Mouse (Mus musculus): ENCODE results near the gene Amn1.
"Not testable (repeated sequence)": the region's sequence is repeated elsewhere in the genome, so short reads cannot be mapped to it uniquely, and the experiment has no call there.

Amn1 gene

DNA sequence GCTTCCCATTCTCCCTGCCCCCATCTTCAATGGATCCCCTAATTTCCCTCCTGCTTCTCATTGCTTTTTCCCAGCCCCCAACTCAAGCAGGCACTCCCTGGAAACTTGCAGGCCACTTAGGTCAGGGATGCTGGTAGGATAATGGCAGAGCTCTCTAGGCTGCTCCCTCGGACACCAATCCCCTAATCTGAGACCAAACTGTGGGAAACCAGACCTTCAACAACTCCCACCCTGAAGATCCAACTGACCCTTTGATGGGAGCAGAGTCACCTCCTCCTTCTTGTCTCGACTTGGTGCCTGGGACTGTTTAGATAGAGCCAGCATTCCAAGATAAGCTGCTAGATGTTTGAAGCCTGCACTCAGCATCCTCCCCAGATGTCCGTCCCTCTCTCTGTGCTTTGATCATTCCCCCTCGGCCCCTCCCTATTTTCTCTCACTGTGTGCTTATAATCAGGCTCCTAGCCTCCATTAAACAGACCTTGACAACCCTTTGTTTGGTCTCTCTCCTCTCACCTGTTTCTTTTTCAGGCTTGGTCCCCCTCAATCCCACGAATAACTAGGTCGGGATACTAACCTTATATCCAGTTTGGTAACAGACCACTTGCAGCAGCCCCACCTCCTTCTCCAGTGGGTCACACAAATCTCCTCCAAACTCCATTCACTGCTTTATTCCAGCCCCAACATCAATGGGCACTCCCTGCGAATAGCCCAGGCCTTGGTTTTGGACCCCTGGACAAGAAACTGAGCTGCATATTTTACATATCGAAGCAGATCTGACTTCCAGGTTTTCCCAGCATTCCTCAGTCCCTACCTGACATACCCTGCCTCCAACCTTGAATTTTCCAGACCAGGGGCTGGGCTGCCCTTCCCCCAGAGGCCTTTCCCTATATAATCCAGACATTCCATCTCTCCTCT lies 34.1 kb downstream of the Amn1 start:
- no peak for DNase-seq

- DNase-seq: no peak
Observed at GRCm38 (mm10) chr6:149153473-149154115, 34.9 kb downstream of the Amn1 start.

DNA sequence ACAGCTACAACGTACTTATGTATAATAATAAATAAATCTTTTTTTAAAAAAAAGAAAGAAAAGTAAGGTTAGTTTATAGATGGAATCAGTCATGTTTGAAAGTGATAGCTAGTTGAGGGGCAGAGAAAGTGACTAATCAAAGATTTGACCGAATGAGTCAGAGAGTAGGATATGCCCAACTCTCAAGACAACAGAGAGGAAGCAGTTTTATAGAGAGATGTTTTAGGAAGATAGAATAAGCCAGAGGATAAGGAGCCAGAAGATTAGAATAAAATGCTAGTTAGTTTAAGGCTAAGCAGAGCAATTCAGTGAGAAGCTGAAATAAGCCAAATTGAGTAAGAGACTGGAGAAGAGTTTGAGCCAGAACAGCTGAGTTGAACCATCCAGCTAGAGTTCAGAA lies 36.4 kb downstream of the Amn1 start:
- DNase-seq: no peak

DNA sequence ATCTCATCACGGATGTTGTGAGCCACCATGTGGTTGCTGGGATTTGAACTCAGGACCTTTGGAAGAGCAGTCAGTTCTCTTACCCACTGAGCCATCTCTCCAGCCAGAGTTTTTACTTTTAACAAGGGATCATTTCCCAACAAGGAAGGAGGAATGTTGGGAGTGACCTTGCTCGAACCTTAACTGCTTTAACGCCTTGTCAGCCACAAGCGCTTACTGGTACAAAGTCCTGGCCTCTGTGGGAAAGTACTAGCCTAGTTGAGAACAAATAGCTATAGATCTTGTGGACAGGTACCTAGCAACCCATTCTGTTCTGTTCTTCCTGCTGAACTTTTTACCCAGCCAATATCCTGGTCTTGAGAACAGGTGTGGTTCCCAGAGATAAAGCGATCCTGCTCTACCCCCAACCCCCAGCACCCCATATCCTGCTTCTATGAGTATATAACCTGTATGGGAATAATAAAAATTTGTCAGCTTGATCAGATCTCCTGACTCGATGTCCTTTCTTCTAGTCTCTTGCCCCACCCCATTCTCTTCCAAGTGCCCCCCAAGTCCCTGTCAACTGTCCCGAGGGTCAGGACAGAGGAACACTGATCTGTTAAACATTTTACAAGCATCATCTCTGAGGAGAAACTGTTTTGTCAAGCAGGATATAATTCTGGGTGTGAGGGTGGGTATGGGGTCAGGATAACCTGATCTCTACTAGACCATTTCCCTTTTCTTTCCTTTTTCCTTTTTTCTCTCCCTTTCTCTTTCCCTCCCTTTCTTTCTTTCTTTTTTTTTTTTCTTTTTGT lies 39.9 kb downstream of the Amn1 start:
- DNase-seq: peak; percentile 62 to 76

DNA sequence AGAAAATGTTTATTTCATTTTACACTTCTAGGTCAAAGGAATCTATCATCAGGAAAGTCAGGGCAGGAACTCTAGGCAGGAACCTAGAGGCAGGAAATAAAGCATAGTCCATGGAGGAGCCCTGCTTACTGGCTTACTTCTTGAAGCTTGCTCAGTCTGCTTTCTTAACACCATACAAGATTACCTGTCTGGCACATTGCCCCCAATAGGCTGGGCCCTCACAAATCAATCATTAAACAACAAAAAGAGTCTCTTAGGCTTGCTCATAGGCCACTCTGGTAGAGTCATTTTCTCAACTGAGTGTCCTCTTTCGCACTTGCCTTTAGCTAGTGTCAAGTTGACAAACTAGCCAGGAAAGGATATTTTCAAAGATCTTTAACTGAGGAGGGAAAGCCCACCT lies 43.4 kb downstream of the Amn1 start:
- peak in 1 of 2 experiments; percentile 55 for DNase-seq

DNA sequence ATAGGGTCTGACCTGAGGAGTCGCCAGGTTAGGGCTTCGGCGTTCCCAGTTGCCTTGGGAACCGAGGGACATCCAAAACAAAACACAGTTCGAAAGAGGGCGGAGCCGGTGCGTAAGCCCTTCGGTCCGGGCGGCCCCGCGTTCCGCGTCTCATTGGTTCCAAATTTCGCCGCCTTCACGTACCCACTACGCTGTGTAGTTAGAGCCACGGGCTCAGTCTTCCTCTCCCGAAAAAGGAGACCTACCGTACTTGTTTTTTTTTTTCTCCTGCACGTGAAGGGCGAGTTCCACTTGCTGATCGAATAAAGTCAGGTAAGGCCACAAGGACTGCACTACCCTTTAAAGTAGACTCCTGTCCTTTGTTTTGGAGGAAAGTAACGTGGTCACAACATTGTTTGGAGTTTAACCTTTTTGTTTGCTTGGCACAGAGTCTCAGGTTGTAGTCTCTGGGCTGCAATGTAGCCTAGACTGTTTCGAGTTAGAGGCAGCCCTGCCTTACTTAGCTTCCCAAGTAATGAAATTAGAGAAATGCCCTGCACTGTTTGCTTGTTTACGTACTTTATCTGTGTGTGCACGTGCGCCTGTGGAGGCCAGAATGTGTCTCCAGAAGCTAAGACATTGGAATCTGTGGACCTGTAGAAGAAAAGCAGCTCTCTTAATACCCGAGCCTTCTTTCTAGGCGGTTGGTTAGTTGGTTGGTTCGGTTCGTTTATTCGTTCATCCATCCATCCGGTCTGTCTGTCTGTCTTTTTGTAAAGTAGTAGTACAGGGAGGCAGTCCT lies 46.9 kb downstream of the Amn1 start:
- peak; percentile 85 to 88 for DNase-seq

- DNase-seq: no peak
Observed at GRCm38 (mm10) chr6:149139471-149139870, 49.0 kb downstream of the Amn1 start, which contains the start of gene Etfbkmt. Gene Etfbkmt (plus strand): TSS chr6:149139849.

DNA sequence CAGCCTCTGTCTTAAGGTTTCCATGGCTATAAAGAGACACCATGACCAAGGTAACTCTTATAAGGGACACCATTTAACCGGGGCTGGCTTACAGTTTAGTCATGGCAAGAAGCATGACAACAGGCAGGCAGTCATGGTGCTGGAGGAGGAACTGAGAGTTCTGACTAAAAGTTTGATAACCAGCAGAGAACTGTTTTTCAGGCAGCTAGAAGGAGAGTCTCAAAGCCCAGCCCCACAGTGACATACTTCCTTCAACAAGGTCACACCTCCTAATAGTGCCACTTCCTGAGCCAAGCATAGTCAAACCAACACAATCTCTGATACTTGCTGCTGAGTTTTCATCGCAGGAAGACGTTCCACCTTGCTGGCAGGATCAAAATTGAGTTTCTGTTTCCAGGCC lies 49.5 kb downstream of the Amn1 start:
- DNase-seq: no peak

DNA sequence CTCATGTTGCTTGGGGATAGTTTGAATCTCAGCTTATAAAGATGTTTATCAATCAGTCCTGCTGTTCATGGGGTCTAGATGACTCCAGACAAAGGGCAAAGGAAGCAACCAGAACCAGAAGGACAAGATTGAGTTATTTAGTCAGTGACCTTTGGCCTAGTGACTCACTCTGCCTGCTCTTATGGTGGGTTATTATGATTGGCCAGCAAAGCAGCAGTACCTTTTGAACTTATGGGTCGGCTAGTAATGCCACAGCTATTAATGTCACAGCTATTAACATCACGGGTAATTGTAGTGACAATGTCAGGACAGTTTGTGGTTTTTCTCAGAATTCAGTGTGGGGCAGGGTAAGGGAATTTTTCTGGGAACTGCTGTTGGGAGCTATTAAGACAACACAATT lies 50.6 kb downstream of the Amn1 start:
- DNase-seq: no peak

GRCm38 (mm10) chr6:149135631-149136030 lies 52.9 kb downstream of the Amn1 start:
- no peak for DNase-seq

DNA sequence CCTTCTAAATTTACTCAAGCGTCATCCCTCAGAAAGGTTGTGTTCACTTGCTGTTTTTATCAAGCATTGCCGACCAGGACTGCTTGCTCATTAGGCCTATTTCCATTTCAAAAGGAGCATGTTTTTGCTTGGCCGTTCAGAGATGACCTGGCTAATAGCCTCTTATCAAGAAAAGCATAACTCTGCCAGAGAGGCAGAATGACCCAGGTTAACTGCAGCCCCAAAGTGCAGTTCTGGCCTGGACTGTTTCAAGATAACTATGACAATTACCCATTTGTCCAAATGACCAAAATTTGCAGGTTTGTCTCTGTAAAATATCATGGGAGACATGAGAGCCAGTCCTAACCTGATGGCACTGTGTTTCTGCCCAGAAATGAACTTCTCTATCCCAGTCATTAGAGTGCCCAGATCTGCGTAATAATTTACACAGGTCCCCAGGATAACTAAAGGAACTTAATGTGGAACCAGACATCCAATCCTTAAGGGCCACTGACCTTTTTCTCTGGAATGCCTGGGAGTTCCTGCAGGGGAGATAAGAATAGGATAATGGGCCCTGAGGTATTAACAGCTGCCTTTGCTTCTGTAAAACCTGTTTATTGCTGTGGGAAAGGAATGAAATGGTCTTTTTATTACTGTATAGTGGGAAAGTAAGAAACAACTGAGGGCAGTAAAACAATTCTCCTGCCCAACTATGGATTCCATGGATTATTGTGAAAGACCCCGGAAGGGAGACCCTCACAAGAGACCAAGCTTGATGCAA lies 53.9 kb downstream of the Amn1 start:
- no peak for DNase-seq

GRCm38 (mm10) chr6:149132311-149133077 lies 56.0 kb downstream of the Amn1 start:
- DNase-seq: peak; percentile 38 to 48

GRCm38 (mm10) chr6:149131111-149131510 lies 57.4 kb downstream of the Amn1 start:
- no peak for DNase-seq

DNA sequence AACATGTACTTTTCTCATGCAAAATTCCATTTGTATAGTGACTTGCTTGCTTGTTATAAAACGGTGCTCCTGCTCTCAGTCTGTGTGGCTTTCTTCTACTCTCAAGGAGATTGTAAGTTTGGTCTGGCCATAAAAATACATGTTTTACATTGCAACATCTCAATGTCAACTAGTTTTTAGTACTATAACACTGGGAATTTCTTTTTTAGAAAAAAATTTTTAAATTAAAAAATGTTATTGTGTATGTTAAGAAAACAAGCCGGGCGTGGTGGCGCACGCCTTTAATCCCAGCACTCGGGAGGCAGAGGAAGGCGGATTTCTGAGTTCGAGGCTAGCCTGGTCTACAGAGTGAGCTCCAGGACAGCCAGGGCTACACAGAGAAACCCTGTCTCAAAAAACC lies 58.6 kb downstream of the Amn1 start, which contains the start of gene Gm10203:
Gene Gm10203 (plus strand): TSS at position 301 of the 400 bp plus-strand sequence.
- not testable (repeated sequence) for DNase-seq

GRCm38 (mm10) chr6:149126675-149127074 lies 61.8 kb downstream of the Amn1 start:
- DNase-seq: peak; percentile 38 to 69

DNA sequence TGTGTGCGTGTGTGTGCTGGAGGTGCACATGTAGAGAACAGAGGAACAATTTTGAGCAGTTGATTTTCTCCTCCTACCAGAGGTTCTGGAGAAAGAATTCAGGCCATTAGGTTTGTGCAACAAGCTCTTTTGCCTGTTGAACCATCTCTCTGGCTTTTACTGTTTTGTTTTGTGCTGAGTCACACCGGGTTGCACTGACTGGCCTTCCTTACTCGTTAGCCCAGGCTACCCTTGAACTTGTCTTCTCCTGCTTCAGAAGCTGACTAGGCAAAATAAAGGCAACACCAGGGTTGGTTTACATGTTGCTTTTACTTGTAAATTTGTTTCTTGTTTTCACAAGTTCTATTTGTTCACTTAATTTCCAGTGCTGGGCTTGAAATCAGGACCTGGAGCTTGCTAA lies 65.5 kb downstream of the Amn1 start:
- DNase-seq: no peak

GRCm38 (mm10) chr6:149119853-149120252 lies 68.7 kb downstream of the Amn1 start:
- peak; percentile 64 to 66 for DNase-seq

GRCm38 (mm10) chr6:149118935-149119334 lies 69.6 kb downstream of the Amn1 start:
- peak; percentile 67 to 78 for DNase-seq

DNA sequence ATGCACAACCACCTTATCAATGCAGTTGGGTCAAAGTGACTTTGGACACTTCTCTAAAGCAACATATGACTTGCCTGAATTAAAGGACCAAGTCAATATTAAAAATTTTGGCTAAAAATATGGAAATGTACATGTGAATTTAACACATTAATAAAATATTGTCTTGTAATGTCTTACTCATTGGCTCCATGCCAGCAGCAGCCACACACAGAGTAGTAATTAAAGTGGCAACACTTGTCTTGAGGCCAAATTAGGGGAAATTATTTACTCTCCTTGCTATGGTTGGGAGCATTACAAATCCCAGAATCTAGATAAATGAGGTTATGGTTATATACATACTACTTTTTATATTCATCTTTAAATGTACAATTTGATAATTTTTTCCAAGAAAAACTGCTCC lies 71.5 kb downstream of the Amn1 start:
- peak in 1 of 2 experiments; percentile 30 for DNase-seq

DNA sequence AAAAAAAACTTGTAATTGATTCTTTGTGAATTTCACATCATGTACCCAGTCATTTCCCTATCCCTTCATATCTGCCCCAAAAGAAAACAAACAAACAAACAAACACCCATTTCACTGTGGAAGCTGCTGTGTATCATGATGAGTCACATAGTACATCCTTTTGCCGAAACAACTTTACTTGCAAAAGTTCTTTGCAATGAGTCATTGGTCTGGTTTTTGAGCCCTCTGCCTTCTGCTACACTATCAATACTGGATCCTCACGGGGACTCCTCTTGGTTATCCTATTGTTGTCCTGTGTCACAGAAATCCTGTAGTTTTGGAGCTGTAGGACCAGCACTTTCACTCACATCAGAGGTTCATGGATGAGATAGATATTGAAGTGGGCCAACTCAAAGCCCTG lies 79.6 kb downstream of the Amn1 start:
- no peak for DNase-seq

- DNase-seq: no peak
Observed at GRCm38 (mm10) chr6:149107615-149108014, 80.9 kb downstream of the Amn1 start.

Data from kidney, adult 8-10 months (tissue).